Mouse (Mus musculus): ENCODE measurements around the gene Pheta1. TPM values are rescaled to one million over a fixed set of nuclear protein-coding genes. Genes with fewer than 3 reads are reported as not detected.

Pheta1 gene
- polyA plus RNA-seq, 1 experiment from 2014 or later = 32.6 TPM

Other genes with a start within 250 kb of the Pheta1 start
- gene Acad12, start 230.0 kb upstream of the Pheta1 start, polyA plus RNA-seq (2015; fragmentation: Nextera tagmentation; extraction: Ambion mirVana) = 2.9 and 3.1 TPM in 2 replicates
- gene Acad10, start 188.5 kb upstream of the Pheta1 start, polyA plus RNA-seq (2015; fragmentation: Nextera tagmentation; extraction: Ambion mirVana) = 4.6 and 6.9 TPM in 2 replicates
- 31.7 and 34.0 TPM in 2 replicates for gene Brap, start 188.4 kb upstream of the Pheta1 start, polyA plus RNA-seq (2015; fragmentation: Nextera tagmentation; extraction: Ambion mirVana)
- gene Atxn2, start 137.6 kb upstream of the Pheta1 start, polyA plus RNA-seq (2015; fragmentation: Nextera tagmentation; extraction: Ambion mirVana) = 56.7 and 59.0 TPM in 2 replicates
- gene Sh2b3, start 11.3 kb upstream of the Pheta1 start, polyA plus RNA-seq (2015; fragmentation: Nextera tagmentation; extraction: Ambion mirVana) = 12.3 and 13.1 TPM in 2 replicates
- gene Cux2, start 201.1 kb downstream of the Pheta1 start, polyA plus RNA-seq (2015; fragmentation: Nextera tagmentation; extraction: Ambion mirVana) = 6.9 and 7.1 TPM in 2 replicates

All from intestine, embryonic 15.5 days (tissue).